Mouse (Mus musculus): ENCODE results near the gene Itpr3.

Gene Itpr3

GRCm38 (mm10) chr17:27038335-27039050, 18.6 kb upstream of the Itpr3 start:
- no peak for DNase-seq (ENCODE audit: low spot score)

GRCm38 (mm10) chr17:27039432-27040102, 17.5 kb upstream of the Itpr3 start:
- no peak for DNase-seq (ENCODE audit: low spot score)

- DNase-seq (ENCODE audit: low spot score): no peak
Observed at GRCm38 (mm10) chr17:27040304-27041045, 16.6 kb upstream of the Itpr3 start.

DNA sequence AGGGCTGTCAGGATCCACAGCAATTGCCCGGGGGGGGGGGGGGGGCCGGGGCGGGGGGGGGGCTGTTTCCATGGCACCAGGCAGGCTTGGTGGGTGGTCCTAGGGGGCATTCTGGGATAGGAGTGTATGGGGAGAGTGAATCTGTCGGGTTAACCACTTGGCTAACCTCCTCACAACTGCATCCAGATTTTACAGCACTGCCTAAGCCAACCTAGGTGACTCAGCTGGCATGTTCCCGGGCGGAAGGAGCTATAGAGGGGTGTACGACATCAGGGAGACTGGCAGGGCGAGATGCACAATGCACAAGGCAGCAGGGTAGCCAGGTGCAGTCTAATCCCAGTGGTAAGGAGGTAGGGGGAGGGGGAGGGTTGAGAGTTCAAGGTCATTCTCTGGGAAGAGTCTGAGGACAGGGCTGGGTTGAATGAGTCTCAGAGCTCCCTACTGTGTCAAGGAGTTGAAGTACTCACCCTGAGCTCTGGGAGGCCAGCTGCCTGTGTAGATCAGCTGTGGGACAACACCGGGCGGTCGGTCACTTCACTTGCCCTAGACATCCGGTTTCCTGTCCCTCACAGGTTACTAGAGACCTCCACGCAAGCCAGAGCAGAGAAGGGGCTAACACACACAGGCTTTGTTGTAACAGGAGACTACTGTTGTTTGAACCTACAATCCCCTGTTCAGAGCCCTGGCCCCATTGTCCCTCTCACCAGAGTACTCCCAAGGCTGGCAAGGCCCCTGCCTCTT, 15.9 kb upstream of the Itpr3 start:
- DNase-seq (ENCODE audit: low spot score): no peak

- DNase-seq (ENCODE audit: low spot score): no peak
Observed at GRCm38 (mm10) chr17:27041787-27042055, 15.4 kb upstream of the Itpr3 start.

GRCm38 (mm10) chr17:27042840-27043239, 14.3 kb upstream of the Itpr3 start:
- DNase-seq (ENCODE audit: low spot score): no peak

- no peak for DNase-seq (ENCODE audit: low spot score)
Observed at GRCm38 (mm10) chr17:27045164-27045563, 11.9 kb upstream of the Itpr3 start.

DNA sequence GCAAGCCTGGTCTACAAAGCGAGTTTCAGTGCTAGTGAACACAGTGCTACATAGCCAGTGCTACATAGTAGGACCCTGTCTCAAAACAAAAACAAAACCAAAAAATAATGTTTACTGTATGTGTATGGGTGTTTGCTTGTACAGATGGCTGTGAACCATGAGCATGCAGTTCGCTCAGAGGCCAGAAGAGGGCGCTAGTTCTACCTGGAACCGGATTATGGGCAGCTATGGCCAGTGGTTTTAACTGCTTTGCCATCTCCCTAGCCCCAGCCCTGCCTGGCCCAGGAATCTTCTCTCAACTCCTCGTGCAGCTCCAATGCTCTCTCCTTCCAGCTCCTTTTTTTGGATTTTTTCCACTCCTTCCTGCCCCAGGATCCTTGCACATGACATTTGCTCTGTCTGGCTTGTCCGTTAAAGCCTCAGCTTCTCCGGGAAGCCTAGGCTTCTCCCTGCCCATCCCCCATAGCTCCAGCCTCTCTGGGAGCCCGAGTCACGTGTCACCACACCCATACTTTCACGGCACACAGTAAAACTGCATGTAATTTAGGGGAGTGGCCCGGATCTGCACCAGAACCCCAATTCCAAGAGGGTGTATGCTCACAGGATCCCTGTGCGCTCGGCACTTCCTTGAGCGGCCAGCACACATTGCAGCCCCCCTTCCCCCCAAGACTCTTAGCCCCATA, 9.2 kb upstream of the Itpr3 start:
- no peak for DNase-seq (ENCODE audit: low spot score)

GRCm38 (mm10) chr17:27048445-27049239, 8.5 kb upstream of the Itpr3 start:
- no peak for DNase-seq (ENCODE audit: low spot score)

DNA sequence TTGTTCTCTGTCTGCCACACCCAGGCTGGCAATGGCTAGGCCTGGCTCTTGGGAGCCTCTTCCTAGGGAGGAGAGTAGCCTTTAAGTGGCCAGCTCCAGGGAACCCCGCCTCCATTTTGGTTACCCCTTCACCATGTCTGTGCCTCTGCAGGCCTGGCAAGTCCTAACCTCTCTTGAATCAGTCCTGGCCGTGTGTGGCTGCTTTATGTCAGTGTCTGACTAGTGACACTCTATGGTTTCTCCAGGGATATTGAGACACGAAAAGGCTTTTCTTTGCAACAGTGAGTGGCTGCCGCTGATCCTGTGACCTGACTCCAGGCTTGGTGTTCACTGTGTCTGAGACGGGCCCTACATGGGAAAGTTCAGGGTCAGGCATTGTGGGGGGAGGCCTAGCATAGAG, 6.3 kb upstream of the Itpr3 start:
- no peak for DNase-seq (ENCODE audit: low spot score)

DNA sequence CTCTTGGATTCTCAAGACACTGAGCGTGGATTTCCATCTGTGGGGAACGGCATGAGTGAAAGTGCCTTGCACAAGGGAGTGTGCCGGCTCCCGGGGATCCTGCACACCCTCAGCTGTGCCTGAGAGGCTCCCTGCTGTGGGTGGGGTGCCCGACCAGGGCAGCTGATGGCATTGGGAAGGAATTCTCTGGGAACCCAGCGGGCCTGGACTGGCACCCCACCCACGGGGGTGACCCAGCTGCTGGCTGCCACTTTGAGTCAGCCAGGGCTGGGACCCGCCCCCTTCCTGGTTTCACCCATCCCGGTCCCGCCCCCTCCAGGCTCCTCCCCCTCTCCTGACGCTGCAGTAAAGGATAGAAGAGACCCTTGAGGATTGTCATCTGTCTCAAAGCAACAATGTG, 5.6 kb upstream of the Itpr3 start:
- no peak for DNase-seq (ENCODE audit: low spot score)

DNA sequence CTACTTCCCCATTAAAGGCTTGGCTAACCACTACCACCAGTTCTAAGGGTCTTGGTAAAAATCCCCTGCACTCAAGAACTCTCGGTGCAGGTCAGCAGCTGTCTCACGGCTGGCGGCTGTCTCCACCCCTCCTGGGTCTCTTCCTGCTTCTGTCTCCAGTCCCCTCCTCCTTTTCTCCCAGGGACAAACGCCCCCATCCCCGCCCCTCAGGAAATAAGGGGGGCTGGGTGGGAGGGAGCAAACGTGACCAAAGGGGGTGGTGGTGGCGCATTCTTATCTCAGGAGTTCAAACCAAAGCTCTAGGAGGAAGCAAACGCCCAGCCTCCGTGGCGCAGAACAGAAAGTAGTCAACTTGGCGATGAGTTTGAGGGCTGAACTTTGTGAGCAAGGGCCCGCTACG, 934 bp upstream of the Itpr3 start:
- no peak for DNase-seq (ENCODE audit: low spot score)

- DNase-seq (ENCODE audit: low spot score): no peak
Observed at GRCm38 (mm10) chr17:27057517-27058055, 482 bp downstream of the Itpr3 start.

GRCm38 (mm10) chr17:27060698-27061097, 3.6 kb downstream of the Itpr3 start:
- no peak for DNase-seq (ENCODE audit: low spot score)

DNA sequence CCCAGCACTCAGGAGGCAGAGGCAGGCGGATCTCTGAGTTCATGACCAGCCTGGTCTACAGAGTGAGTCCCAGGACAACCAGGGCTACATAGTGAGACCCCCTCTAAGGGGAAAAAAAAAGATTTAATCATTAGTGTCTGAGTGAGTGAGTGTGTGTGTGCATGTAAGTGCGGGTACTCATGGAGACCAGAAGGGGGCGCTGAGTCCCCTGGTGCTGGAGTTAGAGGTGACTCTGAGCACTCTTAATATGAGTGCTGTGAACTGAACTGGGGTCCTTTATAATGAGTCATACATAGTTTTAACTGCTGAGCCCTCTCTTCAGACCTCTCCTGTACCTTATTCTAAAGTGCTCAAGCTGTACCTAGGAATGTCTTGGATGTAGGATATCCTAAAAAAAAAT, 4.6 kb downstream of the Itpr3 start:
- DNase-seq (ENCODE audit: low spot score): no peak

- no peak for DNase-seq (ENCODE audit: low spot score)
Observed at GRCm38 (mm10) chr17:27062684-27063083, 5.6 kb downstream of the Itpr3 start.

DNA sequence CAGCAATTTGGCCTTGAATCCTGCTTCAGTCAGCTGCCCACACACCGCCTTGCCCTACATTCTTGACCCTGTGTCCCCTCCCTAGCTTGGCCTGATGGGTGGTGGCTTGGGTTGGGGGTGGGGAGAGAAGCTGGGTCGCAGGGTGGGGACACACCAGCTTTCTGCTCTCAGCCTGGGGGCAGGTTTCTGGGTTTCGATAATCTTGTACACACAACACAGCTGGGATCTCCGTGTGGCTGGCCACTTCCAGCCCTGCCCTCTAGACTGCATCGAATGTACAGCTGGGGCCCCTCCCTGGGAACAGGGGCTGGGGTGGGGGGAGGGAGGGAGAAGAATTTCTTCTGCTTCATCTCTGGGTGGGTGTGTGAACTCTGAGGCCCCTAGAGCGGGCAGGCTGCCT, 6.6 kb downstream of the Itpr3 start:
- no peak for DNase-seq (ENCODE audit: low spot score)

- DNase-seq (ENCODE audit: low spot score): no peak
Observed at GRCm38 (mm10) chr17:27064195-27064594, 7.1 kb downstream of the Itpr3 start.

DNA sequence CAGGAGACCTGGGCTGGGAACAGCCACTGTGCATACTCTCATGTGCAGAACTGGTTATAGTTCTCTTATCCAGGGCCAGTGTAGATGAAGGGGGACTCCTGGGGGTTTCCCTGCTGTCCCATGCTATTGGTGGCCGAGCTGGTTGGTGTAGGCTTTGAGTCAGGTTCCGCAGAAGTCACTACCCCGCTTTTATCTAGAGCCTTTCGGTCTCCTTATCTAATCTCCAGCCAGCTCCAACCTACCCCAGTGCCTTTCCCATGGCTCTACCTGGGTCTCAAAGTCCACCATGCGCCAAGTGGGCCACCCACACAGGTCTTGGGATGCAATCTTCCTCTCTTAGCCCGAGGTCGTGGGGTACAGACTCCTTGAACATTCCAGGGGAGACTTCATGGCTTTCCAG, 9.0 kb downstream of the Itpr3 start:
- no peak for DNase-seq (ENCODE audit: low spot score)

DNA sequence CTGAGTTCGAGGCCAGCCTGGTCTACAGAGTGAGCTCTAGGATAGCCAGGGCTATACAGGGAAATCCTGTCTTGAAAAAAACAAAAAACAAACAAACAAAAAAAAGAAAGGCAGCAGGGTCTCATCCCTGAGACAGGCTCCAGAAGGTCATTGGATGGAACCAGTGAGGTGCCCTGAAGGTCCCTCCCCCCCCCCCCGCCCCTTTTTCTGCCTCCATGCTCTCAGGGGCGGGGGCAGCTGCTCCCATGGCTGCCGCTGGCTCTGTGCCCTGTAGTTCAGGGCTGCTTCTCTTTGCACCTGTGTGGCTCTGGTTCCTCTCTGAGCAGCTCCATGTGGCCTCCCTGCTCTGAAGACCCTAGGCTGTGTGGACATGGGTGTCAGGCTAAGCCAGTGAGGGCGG, 12.0 kb downstream of the Itpr3 start:
- no peak for DNase-seq (ENCODE audit: low spot score)

DNA sequence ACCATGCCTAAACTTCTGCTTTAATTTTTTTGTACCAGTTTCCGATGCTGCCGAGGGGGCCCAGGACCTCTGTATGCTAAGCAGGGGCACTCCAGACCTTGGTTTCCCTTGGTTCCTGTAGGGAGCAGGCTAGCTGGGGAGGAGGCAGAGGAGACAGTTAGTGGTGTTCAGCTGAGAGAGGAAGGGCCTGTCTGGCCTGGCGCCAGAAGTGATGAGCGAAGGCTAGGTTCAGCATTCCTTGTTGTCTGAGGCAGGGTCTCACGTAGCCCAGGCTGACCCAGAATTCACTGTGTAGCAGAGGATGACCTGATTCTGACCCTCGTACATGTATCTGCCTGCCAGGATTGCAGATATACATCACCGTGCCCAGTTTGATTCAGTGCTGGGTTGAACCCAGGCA, 13.8 kb downstream of the Itpr3 start:
- no peak for DNase-seq (ENCODE audit: low spot score)

Data from layer of hippocampus, adult 9-10 months (tissue).